1 mouse cellular context compared by ENCODE assay signal in the genomic region with DNA sequence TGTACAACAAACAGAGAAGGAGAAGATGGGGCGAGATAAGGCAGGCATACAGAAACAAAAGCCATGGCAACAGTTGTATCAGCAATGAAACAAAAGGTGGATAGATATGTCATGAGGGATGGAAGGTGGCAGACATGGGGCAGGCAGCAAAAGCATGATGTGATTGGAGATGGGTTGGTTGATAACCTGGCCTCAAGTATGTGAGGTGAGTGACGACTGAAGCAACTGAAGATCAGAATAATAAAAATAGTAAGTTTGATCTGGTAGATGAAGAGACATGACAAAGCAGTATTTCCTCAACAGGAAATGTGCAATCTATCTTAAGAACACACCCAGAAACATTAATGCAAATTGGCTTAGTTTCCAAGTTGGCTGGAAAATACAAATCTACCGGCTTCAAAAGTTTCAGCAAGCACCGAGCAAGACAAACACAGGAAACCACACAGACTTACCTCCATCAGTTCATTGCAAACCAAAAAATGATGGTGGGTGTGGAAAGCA.
TF ChIP-seq lines count a peak whose summit lies in the region.

No protein-coding gene starts in this region.

TF ChIP-seq in CH12.LX, 34 proteins besides CTCF, POLR2A, EP300 and RAD21 (continued from another document):
- TF ChIP-seq MEF2A (IDR thresholded peaks at IDR 0.05; ENCODE audit: borderline replicate concordance, low read depth, low read length) (peak; percentile 75), ZC3H11A (IDR thresholded peaks at IDR 0.05; ENCODE audit: low read depth, low read length) (no peak), NRF1 (IDR thresholded peaks at IDR 0.05; ENCODE audit: low read depth, low read length) (no peak), TCF12 (IDR thresholded peaks at IDR 0.05; ENCODE audit: low read depth, low read length) (peak; percentile 49)
